Mouse (Mus musculus): ENCODE data around the gene Nav3. TPM values are rescaled to one million over a fixed set of nuclear protein-coding genes. Genes with fewer than 3 reads are reported as not detected.

Gene Nav3
- total RNA-seq, 2 experiments from 2014 or later: 1.3 to 1.4 TPM

DNA sequence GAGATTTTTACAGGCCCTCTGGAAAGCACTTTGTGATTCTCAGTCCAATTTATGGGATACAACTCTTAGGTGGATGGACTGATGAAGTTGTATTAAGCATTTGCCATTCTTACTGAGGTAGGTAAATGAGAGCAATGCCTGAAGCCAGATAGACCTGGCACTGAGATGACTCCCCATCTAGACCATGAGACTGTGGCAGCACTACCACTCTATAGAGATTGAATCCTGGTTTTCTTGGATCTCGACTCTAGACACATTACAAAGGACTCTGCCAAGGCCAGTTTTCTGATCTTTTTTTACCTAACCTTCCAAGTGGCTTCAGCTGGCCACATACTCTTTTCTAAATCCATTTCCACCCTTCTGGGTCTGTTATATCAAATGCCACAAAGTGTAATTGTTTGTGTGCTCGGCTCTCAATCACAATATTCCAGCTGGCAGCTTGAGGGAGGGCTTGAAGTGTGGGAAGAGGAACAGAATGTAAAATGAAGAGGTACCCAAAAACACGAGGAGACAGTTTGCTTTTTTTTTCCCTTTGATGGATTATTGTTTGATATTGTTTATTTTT, 756.2 kb downstream of the Nav3 start:
- DNase-seq (ENCODE audit: low spot score): no peak

GRCm38 (mm10) chr10:109690564-109690963, 765.4 kb downstream of the Nav3 start:
- DNase-seq (ENCODE audit: low spot score): no peak

- DNase-seq (ENCODE audit: low spot score): peak; percentile 15
These were observed 771.6 kb downstream of the Nav3 start for GRCm38 (mm10) chr10:109684109-109685056.

- no peak for DNase-seq (ENCODE audit: low spot score)
These were observed 783.1 kb downstream of the Nav3 start for GRCm38 (mm10) chr10:109672896-109673295.

DNA sequence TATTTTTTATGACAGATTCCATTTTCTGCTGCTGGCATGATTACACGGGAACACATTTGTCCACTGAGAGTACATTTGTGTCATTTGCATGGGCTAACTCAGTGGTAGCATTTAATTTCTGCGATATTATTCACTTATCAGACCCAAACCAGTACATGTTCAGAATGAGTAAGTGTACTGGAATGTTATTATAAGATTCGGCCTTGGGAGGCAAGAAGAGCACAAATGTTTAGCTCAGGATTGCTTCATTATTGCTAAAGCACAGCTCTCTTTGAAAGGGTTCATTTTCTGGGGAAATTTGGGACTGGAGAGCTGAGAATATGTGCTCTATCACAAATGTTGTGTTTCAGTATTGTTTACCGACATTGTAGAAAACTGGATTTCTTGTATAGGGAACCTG, 788.6 kb downstream of the Nav3 start:
- DNase-seq (ENCODE audit: low spot score): no peak

- DNase-seq (ENCODE audit: low spot score): peak; percentile 17
These were observed 791.2 kb downstream of the Nav3 start for GRCm38 (mm10) chr10:109664629-109665317.

DNA sequence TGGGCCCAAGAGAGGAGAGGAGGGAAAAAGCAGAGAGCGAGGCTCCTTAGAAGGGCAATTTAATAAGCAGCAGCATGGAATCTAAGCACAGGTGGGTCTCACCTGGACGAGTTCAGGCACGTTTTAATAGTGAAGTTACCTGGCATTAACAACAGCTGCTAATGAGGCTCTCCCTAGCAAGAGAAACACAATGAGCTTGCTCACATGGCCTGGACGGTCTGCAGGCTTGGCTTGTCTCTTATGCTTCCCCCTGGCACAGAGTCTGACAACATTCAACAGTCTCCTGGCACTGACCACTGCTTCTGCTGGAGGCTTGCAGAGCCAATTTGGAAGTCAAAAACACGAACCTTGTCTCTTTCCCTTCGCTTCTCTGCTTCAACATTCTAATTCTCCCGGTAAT, 804.5 kb downstream of the Nav3 start:
- no peak for DNase-seq (ENCODE audit: low spot score)

DNA sequence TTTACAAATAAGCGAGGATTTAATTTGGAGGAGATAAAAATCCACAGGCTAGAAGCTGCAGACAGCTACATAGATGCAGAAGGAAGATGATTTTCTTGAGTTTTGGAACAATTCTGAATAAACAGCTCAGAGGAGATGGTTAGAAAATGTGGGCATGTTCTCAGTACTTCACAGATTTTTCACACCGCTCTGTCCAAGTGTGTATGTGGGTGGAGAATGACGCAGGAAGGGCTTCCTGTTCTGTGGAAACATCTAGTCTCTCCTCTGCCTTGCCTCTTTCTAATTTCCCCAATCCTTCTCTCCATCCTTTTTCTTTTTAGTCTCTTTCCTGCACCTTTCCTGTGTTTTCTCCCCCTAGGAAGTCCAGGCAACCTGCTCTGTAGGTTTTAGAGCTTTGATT, 812.4 kb downstream of the Nav3 start:
- no peak for DNase-seq (ENCODE audit: low spot score)

GRCm38 (mm10) chr10:109641806-109642205, 814.2 kb downstream of the Nav3 start:
- DNase-seq (ENCODE audit: low spot score): no peak

DNA sequence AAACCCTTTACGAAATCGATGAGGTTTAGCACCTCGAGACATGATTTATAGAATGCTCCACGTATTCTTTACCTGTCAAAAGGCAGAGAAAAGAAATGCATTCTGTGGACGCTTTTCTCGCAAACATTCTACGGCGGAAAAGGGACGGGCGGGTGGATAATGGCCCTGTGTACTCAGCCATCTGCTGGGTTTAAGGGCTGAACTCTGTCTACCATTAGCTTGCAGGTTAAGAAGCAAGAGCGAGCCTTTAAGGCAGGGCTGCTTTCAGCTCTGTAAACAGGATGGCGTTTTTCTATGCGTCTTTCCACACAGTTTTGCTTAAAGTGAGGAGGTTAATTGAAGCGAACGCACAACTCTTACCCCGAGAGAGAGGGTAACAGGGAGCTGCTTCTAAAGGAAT, 818.3 kb downstream of the Nav3 start:
- DNase-seq (ENCODE audit: low spot score): no peak
